Mouse (Mus musculus) megakaryocyte progenitor cell, adult 5-6 weeks (primary cell): ENCODE data around the gene P2rx4. TPM values are rescaled to one million over a fixed set of nuclear protein-coding genes. Genes with fewer than 3 reads are reported as not detected.
"Not testable (repeated sequence)": the region's sequence is repeated elsewhere in the genome, so short reads cannot be mapped to it uniquely, and the experiment has no call there.

Source experiments
- ATAC-seq: replicated peaks from 2 replicates; pipeline ENCODE4 v1.8.0; 2016; ENCODE audit warnings: mild to moderate bottlenecking, moderate TSS enrichment, inconsistent platforms; ENCODE audit not compliant: poor library complexity
- total RNA-seq, 2 experiments: library from RNA; stranded (forward) in 1 of 2; stranded (reverse) in 1 of 2; fragments of 157-497, 149-512 nt in 1 of 2; fragments of 200-1000 nt in 1 of 2; gene quantifications; 2 replicates each; pipeline versions ENCODE4 v1.2.3 to v1.2.4; 2015 to 2017

Gene P2rx4
- 15.6 and 18.1 TPM in 2 replicates for total RNA-seq (2015)
- total RNA-seq (2017) = 10.5 and 13.5 TPM in 2 replicates

- peak; percentile 81 for ATAC-seq
These were observed at the start of gene P2rx4 for GRCm38 (mm10) chr5:122707276-122708181. P2rx4 (plus strand) TSS chr5:122707544.

DNA sequence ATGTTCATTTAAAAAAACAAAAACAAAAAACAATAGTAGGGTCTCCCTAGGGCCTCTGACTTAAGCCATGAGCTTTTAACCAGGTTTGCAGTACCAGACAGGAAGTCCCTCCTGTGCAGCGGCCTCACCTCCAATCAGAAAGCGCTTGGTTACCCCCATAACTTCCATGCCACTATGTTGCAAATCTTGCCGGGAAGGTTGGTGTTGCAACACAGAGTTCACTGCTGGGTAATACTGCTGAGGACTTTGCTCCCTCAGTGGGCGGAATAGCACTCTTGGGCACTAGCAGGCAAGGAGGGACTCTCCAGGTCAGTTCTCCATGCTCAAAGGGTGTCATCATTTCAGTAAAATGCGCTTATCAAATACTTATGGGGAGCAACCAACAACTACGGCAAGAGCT is 44.8 kb upstream of the P2rx4 start:
- ATAC-seq = peak; percentile 87

DNA sequence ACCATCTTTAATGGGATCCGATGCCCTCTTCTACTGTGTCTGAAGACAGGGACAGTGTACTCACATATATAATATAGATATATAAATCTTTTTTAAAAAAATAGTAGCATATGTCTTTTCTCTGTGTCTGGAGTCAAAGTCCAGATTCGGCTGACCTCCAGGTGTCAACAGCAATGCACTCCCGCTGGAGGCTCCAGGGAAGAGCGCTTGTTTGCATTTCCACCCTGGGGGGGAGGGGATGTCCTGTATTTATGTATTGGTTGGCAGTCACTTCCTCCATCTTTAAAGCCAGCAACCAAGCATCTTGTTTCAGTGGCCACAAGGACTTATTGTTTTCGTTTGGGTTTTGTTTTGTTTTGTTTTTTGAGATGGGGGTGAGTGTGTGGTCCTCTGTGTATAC is 42.3 kb upstream of the P2rx4 start:
- ATAC-seq = no peak

DNA sequence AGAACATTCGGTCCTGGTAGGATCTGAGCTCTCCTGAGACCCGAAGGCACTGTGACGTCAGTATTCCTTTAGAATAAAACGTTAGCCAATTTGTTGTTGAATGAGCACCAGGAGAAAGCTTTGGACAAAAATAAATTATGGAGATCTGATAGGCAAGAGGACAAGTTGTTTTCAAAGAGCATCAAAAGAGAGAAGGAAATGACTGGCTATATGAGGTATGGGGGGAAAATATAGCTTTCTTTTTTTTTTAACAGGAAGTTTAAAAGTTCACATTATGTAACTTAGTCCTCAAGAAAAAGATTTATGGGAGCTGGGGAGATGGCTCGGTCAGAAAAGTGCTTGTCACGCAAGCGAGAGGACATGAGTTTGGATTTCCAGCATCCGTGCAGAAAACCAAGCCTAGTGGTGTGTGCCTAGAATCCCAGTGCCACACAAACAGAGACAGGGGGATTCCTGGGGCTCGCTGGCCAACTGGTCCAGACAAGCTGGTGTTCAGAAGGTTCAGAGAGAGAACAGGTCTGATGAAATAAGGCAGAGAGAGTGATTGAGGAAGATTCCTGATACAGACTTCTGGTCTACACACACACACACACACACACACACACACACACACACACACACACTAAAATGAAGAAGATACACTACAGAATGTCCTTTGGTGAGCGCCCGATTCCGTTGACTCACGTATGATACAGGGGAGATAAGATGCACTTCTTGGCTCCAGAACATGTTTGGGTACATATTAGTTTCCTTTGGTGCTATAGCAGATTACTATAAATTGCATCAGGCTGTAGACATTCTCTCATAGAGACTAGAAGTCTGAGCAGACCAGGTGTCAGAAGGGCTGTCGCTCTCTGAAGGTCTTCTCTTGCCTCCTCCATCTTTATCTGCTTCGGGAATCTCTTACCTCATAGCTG is 38.1 kb upstream of the P2rx4 start:
- ATAC-seq = peak; percentile 37

- ATAC-seq = not testable (repeated sequence)
These were observed 35.7 kb upstream of the P2rx4 start for GRCm38 (mm10) chr5:122671641-122672040.

GRCm38 (mm10) chr5:122672298-122672697 is 35.0 kb upstream of the P2rx4 start:
- ATAC-seq = no peak

- no peak for ATAC-seq
These were observed 31.3 kb upstream of the P2rx4 start for GRCm38 (mm10) chr5:122676002-122676401.

GRCm38 (mm10) chr5:122677983-122678382 is 29.4 kb upstream of the P2rx4 start:
- peak; percentile 78 for ATAC-seq

DNA sequence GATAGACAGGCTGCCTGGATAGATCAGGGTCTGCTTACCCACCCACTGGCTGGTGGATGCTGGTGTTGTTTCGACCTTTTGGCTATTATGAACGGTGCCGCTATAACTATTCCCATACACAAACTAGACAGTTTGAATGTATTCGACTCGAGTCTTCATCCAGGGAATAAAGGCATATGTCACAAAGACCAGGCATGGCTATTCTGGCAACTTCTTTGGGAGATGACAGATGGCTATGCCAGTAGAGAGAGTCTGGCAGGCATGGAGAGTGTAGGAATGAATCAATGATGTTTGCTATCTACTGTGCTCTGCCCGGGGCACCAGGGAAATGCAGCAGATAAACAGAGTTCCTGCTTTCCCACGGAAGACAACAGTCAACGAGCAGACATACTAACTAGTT is 27.5 kb upstream of the P2rx4 start:
- ATAC-seq = no peak

DNA sequence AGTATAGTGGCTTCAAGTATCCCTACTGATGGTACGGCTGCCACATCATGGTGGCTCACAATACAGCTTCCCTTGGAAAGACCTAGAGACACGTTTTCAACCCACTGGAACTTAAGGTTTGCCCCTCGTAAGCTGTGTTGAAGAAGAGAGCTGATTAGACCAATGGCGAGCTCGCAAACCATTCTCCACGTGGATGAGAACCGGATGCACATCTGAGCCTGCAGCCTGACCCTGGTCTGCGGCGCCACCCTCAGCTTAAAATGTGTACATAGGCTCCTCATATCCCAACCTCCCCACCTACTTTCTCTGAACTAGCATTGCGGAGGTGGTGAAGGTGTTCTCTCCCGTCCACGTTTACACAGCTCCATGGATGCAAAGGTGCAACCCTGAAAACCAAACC is 26.1 kb upstream of the P2rx4 start:
- ATAC-seq = no peak

DNA sequence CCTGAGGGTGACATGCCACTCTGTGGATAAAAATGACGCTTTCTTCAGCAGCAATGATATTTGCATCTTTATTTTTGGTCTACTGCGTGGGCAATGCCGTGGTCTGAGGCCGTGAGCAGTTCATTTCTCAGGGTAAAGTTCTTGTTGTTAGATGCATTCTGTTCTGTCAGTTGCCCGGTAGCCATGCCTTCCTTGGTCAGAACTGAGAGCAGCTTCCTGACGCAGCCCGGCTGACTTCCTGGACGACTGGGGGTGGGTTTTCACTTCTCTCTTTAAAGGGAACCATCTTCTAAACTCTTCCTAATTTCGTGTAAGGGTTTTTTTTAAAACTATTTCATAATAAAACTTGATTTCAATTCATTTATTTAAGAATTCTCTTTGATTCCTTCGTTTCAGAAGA is 23.4 kb upstream of the P2rx4 start:
- ATAC-seq = peak; percentile 59

DNA sequence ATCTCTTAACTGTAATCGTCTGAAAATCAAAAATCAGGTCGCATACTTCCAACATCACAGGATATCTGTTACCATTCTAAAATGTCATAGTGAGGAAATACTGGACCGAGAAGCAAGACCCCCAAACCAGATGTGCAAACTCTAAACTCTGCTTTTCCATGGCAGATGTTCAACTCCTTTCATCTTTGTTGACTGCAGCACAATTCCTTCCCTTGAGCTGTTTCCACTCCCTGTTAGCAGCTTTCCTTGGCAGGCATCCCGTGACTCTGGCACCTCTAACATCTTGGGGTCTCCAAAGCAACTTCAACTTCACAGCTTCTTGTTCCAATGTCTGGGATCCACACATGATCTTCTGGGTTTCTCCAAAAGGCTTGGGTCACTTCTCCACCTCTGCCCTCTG is 20.0 kb upstream of the P2rx4 start:
- no peak for ATAC-seq

GRCm38 (mm10) chr5:122689153-122689552 is 18.2 kb upstream of the P2rx4 start:
- ATAC-seq = no peak

- ATAC-seq = no peak
These were observed 16.9 kb upstream of the P2rx4 start for GRCm38 (mm10) chr5:122690486-122690885.

DNA sequence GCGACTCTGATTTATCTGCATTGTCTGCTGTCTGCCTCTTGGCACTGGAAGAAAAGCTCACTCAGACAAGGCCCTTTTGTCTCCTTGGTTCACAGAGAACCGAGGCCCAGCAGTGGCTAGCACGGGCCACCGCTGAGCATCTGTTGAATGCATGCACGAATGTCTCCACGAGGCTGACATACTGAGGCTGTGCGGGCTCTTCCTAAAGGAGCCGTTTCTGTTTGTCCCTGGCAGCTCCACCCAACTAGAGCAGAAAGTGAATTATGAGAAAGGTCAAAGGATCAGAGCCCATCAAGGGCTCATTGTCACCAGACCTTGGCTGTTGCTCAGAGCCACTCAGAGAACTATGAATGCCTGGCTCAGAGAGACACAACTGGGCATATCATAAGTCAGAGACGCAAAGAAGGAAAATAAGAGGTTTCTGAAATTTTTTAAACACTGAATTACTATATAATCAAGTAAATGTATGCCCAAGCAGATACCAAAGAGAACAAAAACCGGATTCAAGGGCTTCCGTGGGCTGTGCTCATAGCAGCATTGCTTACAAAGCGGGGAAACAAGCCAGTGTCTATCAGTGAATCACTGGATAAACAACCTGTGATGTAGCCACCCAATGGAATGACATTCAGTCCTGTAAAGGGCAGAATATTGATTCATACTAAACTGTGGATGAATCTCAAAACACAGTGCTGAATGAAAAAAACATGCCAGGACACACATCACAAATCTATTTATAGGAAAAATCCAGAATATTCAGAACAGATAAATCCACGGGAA is 13.7 kb upstream of the P2rx4 start:
- ATAC-seq = no peak

GRCm38 (mm10) chr5:122695516-122695915 is 11.8 kb upstream of the P2rx4 start:
- no peak for ATAC-seq

- peak; percentile 35 for ATAC-seq
These were observed 9.2 kb upstream of the P2rx4 start for GRCm38 (mm10) chr5:122698041-122698700.

- ATAC-seq = no peak
These were observed 8.7 kb upstream of the P2rx4 start for GRCm38 (mm10) chr5:122698701-122699060.

DNA sequence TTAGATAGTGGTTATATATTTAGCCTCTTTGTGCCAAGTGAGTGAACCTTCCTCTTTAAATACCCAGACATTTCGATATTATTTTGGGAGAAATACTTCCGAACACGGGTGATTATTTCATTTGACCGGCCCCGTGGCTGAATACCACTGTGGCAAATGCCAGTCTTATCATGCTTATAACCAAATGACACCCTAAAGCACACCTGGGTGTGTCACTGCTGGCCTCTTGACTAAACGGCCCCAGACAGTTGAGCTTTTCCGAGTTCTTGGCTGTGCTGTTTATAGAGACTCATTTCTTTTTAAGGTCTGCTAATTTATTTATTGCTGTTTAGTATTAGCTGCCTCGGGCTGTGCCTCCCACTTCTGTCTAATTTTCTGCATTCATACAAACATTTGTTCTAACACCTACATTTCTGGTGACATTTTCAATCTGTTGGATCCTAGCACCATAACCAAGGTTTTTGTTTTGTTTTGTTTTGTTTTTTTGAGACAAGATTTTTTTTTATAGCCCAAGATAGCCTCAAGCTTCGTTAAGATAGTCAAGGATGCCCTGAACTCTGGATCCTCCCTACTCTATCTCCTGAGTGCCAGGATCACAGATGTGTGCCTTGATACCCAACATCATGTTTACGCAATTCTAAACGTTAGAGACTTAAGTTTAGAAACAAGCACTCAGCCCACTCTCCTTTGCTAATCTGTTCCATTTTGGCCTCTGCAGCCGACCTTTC is 7.1 kb upstream of the P2rx4 start:
- peak; percentile 11 for ATAC-seq

- ATAC-seq = peak; percentile 49
These were observed 6.5 kb upstream of the P2rx4 start for GRCm38 (mm10) chr5:122700837-122701212.
